Mouse (Mus musculus) thymus, postnatal 0 days (tissue): ENCODE data around the gene Atp8a1. TPM values are rescaled to one million over a fixed set of nuclear protein-coding genes. Genes with fewer than 3 reads are reported as not detected.

Experiments used
- DNase-seq: peaks from one replicate; pipeline ENCODE4 v3.0.0-alpha.2; 2015; ENCODE audit warnings: low spot score
- polyA plus RNA-seq: library from polyadenylated mRNA; unstranded; fragments of >200 nt; fragmentation: Nextera tagmentation; extraction: Ambion mirVana; gene quantifications from 2 replicates; pipeline ENCODE4 v1.2.1, GENCODE M21; 2015

Atp8a1 gene
- polyA plus RNA-seq, 1 experiment from 2014 or later: 16.7 TPM

GRCm38 (mm10) chr5:67768708-67769107, 78.5 kb downstream of the Atp8a1 start:
- no peak for DNase-seq

- peak; percentile 18 for DNase-seq
Measured at GRCm38 (mm10) chr5:67764798-67765197, 82.4 kb downstream of the Atp8a1 start.

GRCm38 (mm10) chr5:67758126-67758525, 89.1 kb downstream of the Atp8a1 start:
- DNase-seq: no peak

GRCm38 (mm10) chr5:67756138-67756537, 91.1 kb downstream of the Atp8a1 start:
- peak; percentile 45 for DNase-seq

- no peak for DNase-seq
Measured at GRCm38 (mm10) chr5:67753057-67753456, 94.2 kb downstream of the Atp8a1 start.

GRCm38 (mm10) chr5:67752629-67753028, 94.6 kb downstream of the Atp8a1 start:
- DNase-seq: no peak

GRCm38 (mm10) chr5:67752007-67752406, 95.2 kb downstream of the Atp8a1 start:
- DNase-seq: no peak

GRCm38 (mm10) chr5:67739261-67739660, 108.0 kb downstream of the Atp8a1 start:
- DNase-seq: no peak

GRCm38 (mm10) chr5:67738133-67738532, 109.1 kb downstream of the Atp8a1 start:
- DNase-seq: no peak

- no peak for DNase-seq
Measured at GRCm38 (mm10) chr5:67735771-67736170, 111.5 kb downstream of the Atp8a1 start.

GRCm38 (mm10) chr5:67733551-67734258, 113.5 kb downstream of the Atp8a1 start:
- no peak for DNase-seq

- no peak for DNase-seq
Measured at GRCm38 (mm10) chr5:67733150-67733549, 114.1 kb downstream of the Atp8a1 start.

- peak; percentile 35 for DNase-seq
Measured at GRCm38 (mm10) chr5:67727755-67728154, 119.5 kb downstream of the Atp8a1 start.

GRCm38 (mm10) chr5:67726810-67727209, 120.4 kb downstream of the Atp8a1 start:
- DNase-seq: no peak

GRCm38 (mm10) chr5:67701641-67702040, 145.6 kb downstream of the Atp8a1 start:
- no peak for DNase-seq

- no peak for DNase-seq
Measured at GRCm38 (mm10) chr5:67699418-67699817, 147.8 kb downstream of the Atp8a1 start.

GRCm38 (mm10) chr5:67698176-67698575, 149.1 kb downstream of the Atp8a1 start:
- no peak for DNase-seq

- DNase-seq: no peak
Measured at GRCm38 (mm10) chr5:67696741-67697596, 150.3 kb downstream of the Atp8a1 start.

GRCm38 (mm10) chr5:67695055-67695710, 152.1 kb downstream of the Atp8a1 start:
- no peak for DNase-seq

- no peak for DNase-seq
Measured at GRCm38 (mm10) chr5:67690336-67690735, 156.9 kb downstream of the Atp8a1 start.

GRCm38 (mm10) chr5:67688001-67688400, 159.2 kb downstream of the Atp8a1 start:
- no peak for DNase-seq

GRCm38 (mm10) chr5:67685906-67686305, 161.3 kb downstream of the Atp8a1 start:
- no peak for DNase-seq
